Mouse (Mus musculus) ES-CJ7 (cell line): ENCODE data around the gene Kdm2b.
A peak's percentile ranks its signal among the peaks of the same experiment; 100 is the strongest.

ENCODE experiments used
- DNase-seq: peaks from one replicate; pipeline ENCODE4 v3.0.0; 2011; ENCODE audit warnings: low read depth, low spot score

Gene Kdm2b

GRCm38 (mm10) chr5:122927092-122927491 lies 62.5 kb downstream of the Kdm2b start:
- no peak for DNase-seq

GRCm38 (mm10) chr5:122926341-122926740 lies 63.3 kb downstream of the Kdm2b start:
- no peak for DNase-seq

DNA sequence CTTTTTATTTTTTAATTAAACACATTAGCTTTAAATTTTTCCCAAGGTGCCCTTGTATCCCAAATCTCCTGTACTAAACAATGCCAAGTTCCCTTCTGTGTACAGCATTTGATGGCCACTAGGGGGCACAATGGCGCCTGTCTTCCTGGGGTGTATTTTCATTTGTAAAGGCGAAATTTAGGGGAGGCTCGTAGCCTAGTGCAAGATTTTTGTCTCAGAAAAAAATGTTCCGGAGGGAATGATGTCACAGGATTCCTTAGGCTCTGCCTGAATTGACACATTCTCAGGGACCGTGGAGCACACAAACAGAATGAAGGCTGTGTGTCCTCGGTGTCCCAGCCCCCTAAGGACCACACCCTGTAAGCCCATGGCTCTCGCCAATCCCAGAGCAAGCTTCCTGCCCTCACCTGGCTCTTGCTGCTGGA lies 64.1 kb downstream of the Kdm2b start:
- peak; percentile 82 for DNase-seq

DNA sequence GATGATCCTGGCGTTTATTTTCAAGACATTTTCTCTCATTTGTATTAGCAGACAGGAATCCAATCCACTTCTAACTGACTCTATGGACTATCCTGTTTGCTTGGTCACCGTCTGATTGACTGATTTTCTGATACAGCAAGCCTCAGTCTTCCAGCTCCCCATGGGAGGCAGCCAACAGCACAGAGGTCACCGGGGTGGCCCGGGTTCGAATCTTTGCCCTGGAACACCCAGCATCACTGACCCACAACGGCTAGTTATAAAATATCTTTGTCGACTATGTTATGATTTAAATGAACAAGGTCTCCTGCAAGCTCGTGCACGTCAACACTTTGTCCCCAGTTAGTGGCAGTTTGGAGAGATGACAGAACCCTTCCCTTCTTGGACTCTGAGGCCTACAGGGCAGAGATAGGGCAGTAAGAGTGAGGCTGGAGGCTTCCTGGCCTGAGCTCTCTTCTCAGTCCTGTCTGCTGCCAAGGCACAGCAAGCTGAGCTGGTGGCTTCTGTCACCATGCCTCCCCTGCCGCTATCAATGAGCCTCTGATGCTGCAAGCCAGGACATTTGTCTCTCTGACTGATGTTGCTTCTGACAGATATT lies 65.7 kb downstream of the Kdm2b start:
- DNase-seq: no peak

- DNase-seq: peak; percentile 41
Observed at GRCm38 (mm10) chr5:122921941-122922340, 67.7 kb downstream of the Kdm2b start.

DNA sequence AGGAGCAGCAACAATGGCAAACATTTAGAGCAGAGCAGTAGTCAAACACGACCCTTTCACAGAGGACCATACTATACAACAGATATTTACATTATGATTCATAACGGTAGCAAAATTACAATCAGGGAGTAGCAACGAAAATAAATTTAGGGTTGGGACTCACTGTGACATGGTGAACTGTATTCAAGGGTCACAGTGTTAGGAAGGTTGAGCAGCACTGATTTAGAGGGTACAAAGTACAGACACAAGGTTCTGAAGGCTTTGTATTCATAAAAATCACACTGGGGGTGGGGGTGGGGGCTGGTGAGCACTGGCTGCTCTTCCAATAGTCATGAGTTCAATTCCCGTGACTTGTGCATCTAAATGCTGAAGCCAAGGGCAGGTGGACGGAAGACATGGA lies 69.1 kb downstream of the Kdm2b start:
- DNase-seq: no peak

DNA sequence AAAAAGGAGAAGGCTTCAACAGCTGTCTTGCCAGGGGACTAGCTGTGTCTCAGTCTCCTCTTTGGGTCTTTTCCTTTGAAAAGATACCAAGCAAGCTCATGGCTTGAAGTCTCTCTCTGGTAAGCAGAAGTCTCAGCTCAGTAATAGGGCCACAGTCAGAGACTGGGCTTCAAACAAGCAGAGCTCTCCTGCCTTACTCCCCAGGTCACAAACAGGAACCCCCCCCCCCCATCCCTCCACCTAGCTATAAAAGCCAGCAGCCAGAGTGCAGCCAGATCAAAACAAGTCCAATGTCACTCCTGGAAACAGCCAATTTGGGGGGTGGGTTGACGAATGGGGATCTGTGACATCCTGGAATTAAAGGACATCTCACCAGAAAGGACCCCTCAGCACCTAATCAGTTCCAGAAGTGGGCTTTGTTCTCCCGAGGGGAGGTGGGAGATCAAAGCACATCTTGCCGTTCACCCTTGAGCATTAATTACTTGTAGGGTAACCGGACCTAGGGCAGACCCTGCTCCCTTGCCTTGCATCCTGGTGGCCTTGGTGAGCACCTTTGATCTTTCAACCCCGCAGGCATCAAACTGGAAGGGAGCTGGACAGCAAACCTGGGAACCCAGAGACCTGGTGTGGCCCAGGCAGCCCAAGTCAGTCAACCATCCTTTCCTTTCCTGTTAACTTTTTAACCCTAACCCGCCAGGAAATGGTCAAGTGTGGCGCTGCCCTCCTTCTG lies 71.5 kb downstream of the Kdm2b start:
- DNase-seq: no peak

GRCm38 (mm10) chr5:122916147-122916546 lies 73.5 kb downstream of the Kdm2b start:
- DNase-seq: peak; percentile 55

DNA sequence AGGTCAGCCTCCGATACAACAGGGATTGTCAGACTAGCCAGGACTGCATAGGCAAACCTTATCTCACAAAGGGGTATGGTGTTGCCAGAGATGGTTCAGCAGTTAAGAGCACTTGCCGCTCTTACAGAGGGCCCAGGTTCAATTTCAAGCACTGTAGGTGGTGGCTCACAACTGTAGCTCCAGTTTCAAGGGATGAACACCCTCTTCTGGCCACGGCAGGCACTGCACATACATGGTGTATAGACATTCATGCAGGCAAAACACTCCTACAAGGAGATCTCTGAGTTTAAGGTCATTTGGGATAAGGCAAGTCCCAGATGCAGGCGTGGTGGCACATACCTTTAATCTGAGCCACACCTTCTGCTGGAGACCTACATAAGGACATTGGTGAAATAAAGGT lies 76.8 kb downstream of the Kdm2b start:
- DNase-seq: peak; percentile 63

DNA sequence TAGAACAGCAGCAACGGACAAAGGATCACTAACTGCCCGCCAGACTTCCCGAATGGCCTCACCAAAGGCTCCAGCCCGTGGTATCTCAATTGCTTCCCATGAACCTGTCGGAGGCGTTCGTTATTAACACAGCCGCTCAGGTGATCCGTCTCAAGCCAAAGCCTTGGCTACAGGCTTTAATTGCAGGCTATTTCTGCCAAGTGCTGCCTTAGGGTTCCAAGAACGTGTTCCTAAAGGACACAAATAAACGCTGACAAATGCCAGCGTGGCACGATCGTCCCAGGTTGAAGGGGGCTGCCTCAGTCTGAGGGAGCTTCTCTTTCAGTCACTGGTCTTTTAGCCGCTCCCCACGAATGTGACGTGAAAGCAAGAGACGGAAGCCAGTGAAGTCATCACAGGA lies 80.1 kb downstream of the Kdm2b start:
- DNase-seq: no peak

- DNase-seq: no peak
Observed at GRCm38 (mm10) chr5:122908001-122908400, 81.6 kb downstream of the Kdm2b start.

- DNase-seq: peak; percentile 50
Observed at GRCm38 (mm10) chr5:122907182-122907581, 82.4 kb downstream of the Kdm2b start.

- DNase-seq: no peak
Observed at GRCm38 (mm10) chr5:122903165-122903564, 86.5 kb downstream of the Kdm2b start.

DNA sequence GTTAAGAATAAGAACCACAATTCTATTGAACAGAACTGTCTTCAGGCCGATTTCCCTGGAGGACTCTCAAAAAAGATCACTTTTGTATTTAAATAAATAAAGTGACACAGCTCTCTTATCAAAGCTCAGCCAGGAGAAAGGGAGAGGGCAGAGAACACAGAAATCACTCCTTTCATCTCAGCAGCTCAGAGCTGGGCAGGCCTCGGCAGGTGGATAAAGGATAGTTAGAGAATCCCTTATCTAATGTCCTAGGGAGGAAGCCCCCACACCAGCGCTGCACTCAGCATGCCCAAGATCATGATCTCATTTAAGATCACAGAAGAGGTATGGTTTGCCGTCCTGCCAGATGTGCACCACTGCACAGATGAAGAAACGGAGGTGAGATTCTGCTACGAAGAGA lies 87.4 kb downstream of the Kdm2b start:
- DNase-seq: no peak

GRCm38 (mm10) chr5:122901666-122902065 lies 88.0 kb downstream of the Kdm2b start:
- no peak for DNase-seq

- no peak for DNase-seq
Observed at GRCm38 (mm10) chr5:122901179-122901578, 88.4 kb downstream of the Kdm2b start.

- peak; percentile 57 for DNase-seq
Observed at GRCm38 (mm10) chr5:122900558-122901171, 89.0 kb downstream of the Kdm2b start.

DNA sequence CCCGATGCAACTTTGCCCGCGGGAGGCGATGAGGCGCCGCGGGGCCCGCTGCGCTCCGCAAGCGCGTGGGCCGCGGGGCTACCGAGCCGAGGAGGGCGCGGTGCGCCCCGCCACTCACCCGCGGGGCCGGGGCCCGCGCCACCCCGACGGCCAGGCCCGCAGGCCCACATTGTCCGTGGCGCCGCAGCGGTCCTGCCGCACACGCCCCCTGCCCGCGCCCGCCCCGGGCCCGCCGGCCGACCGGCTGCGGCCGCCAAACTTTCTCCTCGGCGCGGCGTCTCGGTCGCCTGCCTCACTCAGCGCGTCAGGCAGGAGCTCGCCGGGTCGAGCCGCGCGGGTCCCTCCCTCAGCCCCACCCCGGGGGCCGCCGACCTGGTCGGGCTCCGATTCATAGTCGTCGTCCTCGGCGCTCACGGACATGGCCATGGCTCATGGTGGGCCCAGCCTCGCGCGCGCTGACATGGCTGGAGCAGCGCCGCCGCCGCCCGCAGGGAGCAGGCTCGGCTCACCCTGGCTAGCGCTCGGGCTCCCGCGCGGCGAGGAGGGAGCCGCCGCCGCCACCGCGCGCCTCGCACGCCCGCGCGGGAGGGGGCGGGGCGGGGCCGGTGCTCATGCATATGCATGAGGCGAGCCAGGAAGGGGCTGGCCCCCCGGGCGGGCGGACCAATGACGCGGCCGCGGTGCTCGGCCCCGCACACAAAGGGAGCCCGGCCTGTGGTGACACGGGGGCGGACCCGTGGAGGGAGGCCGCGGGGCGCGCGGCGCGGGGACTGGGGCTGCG lies 89.7 kb downstream of the Kdm2b start:
- DNase-seq: peak; percentile 77

DNA sequence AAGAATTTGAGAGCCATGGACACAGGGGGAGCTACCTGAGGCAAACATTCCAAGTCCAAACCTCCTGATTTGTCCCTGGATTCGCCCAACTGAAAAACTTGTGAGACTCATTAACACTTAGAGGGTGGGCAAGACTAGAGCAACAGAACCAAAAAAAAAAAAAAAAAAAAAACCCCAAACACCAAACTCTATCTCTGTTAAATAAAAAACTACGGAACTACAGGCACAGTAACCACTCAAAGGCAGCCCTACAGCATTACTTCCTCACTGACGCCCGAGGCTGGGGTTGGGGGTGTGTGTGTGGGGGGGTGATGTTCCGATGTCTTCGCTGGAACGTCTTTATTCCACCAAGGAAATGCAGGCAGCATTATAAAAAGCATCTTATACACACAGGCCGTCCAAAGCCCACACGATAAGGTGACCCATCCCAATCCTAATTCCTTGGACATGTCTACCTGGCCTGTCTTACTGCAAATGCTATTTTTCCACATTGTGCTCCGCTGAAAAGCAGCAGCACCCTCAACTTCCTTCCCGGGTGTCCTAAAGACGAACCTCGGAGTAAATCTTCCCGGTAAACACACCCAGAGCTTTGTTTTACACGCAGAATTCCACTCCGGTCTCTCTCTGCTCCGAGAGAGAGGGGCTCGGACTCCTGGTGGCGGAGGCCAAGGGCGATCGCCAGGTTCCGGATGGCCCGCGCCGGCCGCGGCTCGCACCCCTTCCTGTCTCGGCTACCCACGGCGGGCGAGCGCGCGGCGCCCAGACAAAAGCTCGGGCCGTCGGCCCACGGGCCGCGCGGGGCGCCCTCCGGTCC lies 90.5 kb downstream of the Kdm2b start:
- DNase-seq: no peak

DNA sequence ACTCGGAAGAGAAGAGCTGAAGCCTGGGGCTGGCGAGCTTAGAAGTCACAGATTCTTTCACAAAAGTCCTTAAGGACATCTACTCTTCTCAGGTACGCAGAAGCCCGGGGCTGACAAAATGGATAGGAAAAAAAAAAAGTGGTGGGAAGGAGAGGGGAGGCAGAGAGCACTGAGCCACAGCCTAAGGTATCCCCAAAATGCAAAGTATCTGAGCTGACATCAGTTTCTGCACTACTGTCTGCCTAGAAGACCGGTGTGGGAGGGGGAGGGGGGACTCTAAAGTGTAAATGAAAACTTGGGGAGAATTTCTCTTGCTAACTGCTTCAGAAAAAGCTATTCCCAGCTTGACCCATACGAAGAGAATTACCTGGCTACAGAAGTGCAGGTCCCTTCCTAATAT lies 91.5 kb downstream of the Kdm2b start:
- DNase-seq: no peak

DNA sequence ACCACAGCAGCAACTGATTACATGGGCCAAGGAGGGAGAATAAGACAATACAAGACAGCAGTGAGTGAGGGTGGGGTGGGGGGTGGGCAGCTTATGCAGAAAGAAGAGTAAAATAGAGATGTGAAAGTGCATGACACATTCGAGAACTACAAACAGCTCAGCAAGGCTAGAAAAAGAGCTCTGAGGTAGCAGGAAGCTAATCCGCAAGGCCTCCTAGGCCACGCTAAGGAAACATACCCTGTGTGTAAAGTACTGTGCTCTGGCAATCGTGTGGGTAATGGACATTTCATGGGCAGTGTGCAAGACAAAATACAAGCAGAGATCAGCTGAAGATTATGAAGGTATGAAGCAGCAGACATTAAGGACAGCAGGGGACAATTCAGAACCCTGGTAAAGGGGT lies 94.8 kb downstream of the Kdm2b start:
- no peak for DNase-seq
